Mouse (Mus musculus): ENCODE data around the gene Cltb. TPM values are rescaled to one million over a fixed set of nuclear protein-coding genes. Genes with fewer than 3 reads are reported as not detected.
"Not testable (repeated sequence)": the region's sequence is repeated elsewhere in the genome, so short reads cannot be mapped to it uniquely, and the experiment has no call there.

The Cltb gene
- polyA plus RNA-seq, 1 experiment from 2014 or later = 34.1 TPM

GRCm38 (mm10) chr13:54621155-54621932, 10.2 kb upstream of the Cltb start, which contains the start of gene Faf2:
Gene Faf2 (plus strand): TSS chr13:54621784.
- Histone ChIP-seq H3K4me3 (ENCODE audit: low read depth, low read length) (peak within 1 kb of the TSS; percentile 97), H3K4me1 (ENCODE audit: insufficient read depth) (0 out of 2 replicates have a peak, but pooled peaks cover 3% of the 10 kb centered on the region), H3K9me3 (ENCODE audit: low read depth, low read length) (no peaks in the 10 kb centered on the region), H3K36me3 (ENCODE audit: insufficient read depth) (peaks cover 3% of the 10 kb centered on the region; the same call in 1 of the 2 replicates), H3K27me3 (ENCODE audit: insufficient read depth, low read length) (no peaks in the 10 kb centered on the region), H3K27ac (ENCODE audit: low read depth) (peak within 1 kb of the TSS; percentile 88), H3K9ac (peak within 1 kb of the TSS; percentile 94), H3K4me2 (peak within 1 kb of the TSS; percentile 90)
- peak; percentile 98 for ATAC-seq (ENCODE audit: insufficient read depth)
- peak; percentile 97 for TF ChIP-seq CTCF (IDR thresholded peaks at IDR 0.05; ENCODE audit: low read depth)
- WGBS = 9% methylated on average over 44 of the region's 44 CpGs
- peak; percentile 99 for DNase-seq

GRCm38 (mm10) chr13:54616998-54617397, 5.9 kb upstream of the Cltb start:
- no peaks in the 10 kb centered on the region for H3K36me3 ChIP-seq (ENCODE audit: insufficient read depth)
- DNase-seq (peak; percentile 4), ATAC-seq (ENCODE audit: insufficient read depth) (no peak)
- H3K4me1 ChIP-seq (ENCODE audit: insufficient read depth) = no peaks in the 10 kb centered on the region
- H3K4me2 ChIP-seq = no peak overlapping the region
- no peak overlapping the region for H3K27ac ChIP-seq (ENCODE audit: low read depth)
- H3K9ac ChIP-seq = no peak overlapping the region
- H3K27me3 ChIP-seq (ENCODE audit: insufficient read depth, low read length) = no peaks in the 10 kb centered on the region
- H3K9me3 ChIP-seq (ENCODE audit: low read depth, low read length) = no peaks in the 10 kb centered on the region
- H3K4me3 ChIP-seq (ENCODE audit: low read depth, low read length) = no peak overlapping the region
- 60% methylated on average over 6 of the region's 6 CpGs for WGBS
- TF ChIP-seq CTCF (IDR thresholded peaks at IDR 0.05; ENCODE audit: low read depth) = 0 out of 2 replicates have a peak, but pooled peaks have one; percentile 25

- Histone ChIP-seq H3K9me3 (ENCODE audit: low read depth, low read length) (no peaks in the 10 kb centered on the region), H3K36me3 (ENCODE audit: insufficient read depth) (no peaks in the 10 kb centered on the region), H3K27me3 (ENCODE audit: insufficient read depth, low read length) (no peaks in the 10 kb centered on the region), H3K4me3 (ENCODE audit: low read depth, low read length) (no peak overlapping the region), H3K27ac (ENCODE audit: low read depth) (no peak overlapping the region), H3K4me2 (no peak overlapping the region), H3K4me1 (ENCODE audit: insufficient read depth) (no peaks in the 10 kb centered on the region), H3K9ac (no peak overlapping the region)
- 74% methylated on average over 8 of the region's 8 CpGs for WGBS
- DNase-seq (no peak), ATAC-seq (ENCODE audit: insufficient read depth) (no peak)
- TF ChIP-seq CTCF (IDR thresholded peaks at IDR 0.05; ENCODE audit: low read depth) = no peak
These were observed 5.2 kb upstream of the Cltb start for GRCm38 (mm10) chr13:54616307-54616706.

- not testable (repeated sequence) for H3K36me3 ChIP-seq (ENCODE audit: insufficient read depth)
- WGBS = 84% methylated on average over 8 of the region's 8 CpGs
These were observed 2.0 kb upstream of the Cltb start for GRCm38 (mm10) chr13:54613141-54613540.

GRCm38 (mm10) chr13:54610613-54610971, 552 bp downstream of the Cltb start:
- ATAC-seq (ENCODE audit: insufficient read depth) = peak; percentile 21
- DNase-seq = no peak
- H3K4me2 ChIP-seq = peak overlapping the region; percentile 98
- TF ChIP-seq CTCF (IDR thresholded peaks at IDR 0.05; ENCODE audit: low read depth) = no peak
- whole genome bisulfite sequencing = 10% methylated on average over 13 of the region's 13 CpGs
- no peaks in the 10 kb centered on the region for H3K4me1 ChIP-seq (ENCODE audit: insufficient read depth)
- peak overlapping the region; percentile 74 for H3K9ac ChIP-seq
- no peaks in the 10 kb centered on the region for H3K36me3 ChIP-seq (ENCODE audit: insufficient read depth)
- H3K27me3 ChIP-seq (ENCODE audit: insufficient read depth, low read length) = no peaks in the 10 kb centered on the region
- no peaks in the 10 kb centered on the region for H3K9me3 ChIP-seq (ENCODE audit: low read depth, low read length)
- peak overlapping the region; percentile 73 for H3K4me3 ChIP-seq (ENCODE audit: low read depth, low read length)
- H3K27ac ChIP-seq (ENCODE audit: low read depth) = peak overlapping the region; percentile 69

More at GRCm38 (mm10) chr13:54613141-54613540, 2.0 kb upstream of the Cltb start:
- H3K9me3 ChIP-seq (ENCODE audit: low read depth, low read length); H3K27ac ChIP-seq (ENCODE audit: low read depth); H3K4me1 ChIP-seq (ENCODE audit: insufficient read depth); ATAC-seq (ENCODE audit: insufficient read depth); DNase-seq; H3K27me3 ChIP-seq (ENCODE audit: insufficient read depth, low read length); H3K4me3 ChIP-seq (ENCODE audit: low read depth, low read length); H3K4me2 ChIP-seq; H3K9ac ChIP-seq: not testable (repeated sequence)

GRCm38 (mm10) chr13:54609301-54609700, 1.8 kb downstream of the Cltb start:
- Histone ChIP-seq H3K4me2 (0 out of 2 replicates have a peak overlapping the region, but pooled peaks have one; percentile 1), H3K9me3 (ENCODE audit: low read depth, low read length) (no peaks in the 10 kb centered on the region), H3K27ac (ENCODE audit: low read depth) (no peak overlapping the region), H3K36me3 (ENCODE audit: insufficient read depth) (0 out of 2 replicates have a peak, but pooled peaks cover 3% of the 10 kb centered on the region), H3K4me3 (ENCODE audit: low read depth, low read length) (no peak overlapping the region), H3K9ac (no peak overlapping the region), H3K27me3 (ENCODE audit: insufficient read depth, low read length) (no peaks in the 10 kb centered on the region), H3K4me1 (ENCODE audit: insufficient read depth) (no peaks in the 10 kb centered on the region)
- 44% methylated on average over 1 of the region's 1 CpGs for WGBS
- ATAC-seq (ENCODE audit: insufficient read depth) = no peak
- no peak for DNase-seq
- no peak for TF ChIP-seq CTCF (IDR thresholded peaks at IDR 0.05; ENCODE audit: low read depth)

GRCm38 (mm10) chr13:54608666-54609065, 2.5 kb downstream of the Cltb start:
- TF ChIP-seq CTCF (IDR thresholded peaks at IDR 0.05; ENCODE audit: low read depth) = no peak
- WGBS = 29% methylated on average over 8 of the region's 8 CpGs
- H3K4me3 ChIP-seq (ENCODE audit: low read depth, low read length) = no peak overlapping the region
- H3K27ac ChIP-seq (ENCODE audit: low read depth) = no peak overlapping the region
- no peaks in the 10 kb centered on the region for H3K27me3 ChIP-seq (ENCODE audit: insufficient read depth, low read length)
- H3K4me1 ChIP-seq (ENCODE audit: insufficient read depth) = no peaks in the 10 kb centered on the region
- 0 out of 2 replicates have a peak, but pooled peaks cover 3% of the 10 kb centered on the region for H3K36me3 ChIP-seq (ENCODE audit: insufficient read depth)
- 0 out of 2 replicates have a peak overlapping the region, but pooled peaks have one; percentile 4 for H3K4me2 ChIP-seq
- peak overlapping the region; percentile 34 for H3K9ac ChIP-seq
- no peak for ATAC-seq (ENCODE audit: insufficient read depth)
- no peaks in the 10 kb centered on the region for H3K9me3 ChIP-seq (ENCODE audit: low read depth, low read length)
- DNase-seq = no peak

Data from lung, embryonic 14.5 days (tissue).